Mouse (Mus musculus) stomach, postnatal 0 days (tissue): Measurements from ENCODE around the gene Ccsap.

Source experiments
- CTCF ChIP-seq: IDR thresholded peaks from 2 replicates; pipeline ENCODE4 v1.5.1; 2016; ENCODE audit warnings: antibody characterized with exemption, low read depth, mild to moderate bottlenecking, moderate library complexity
- EP300 ChIP-seq: optimal IDR thresholded peaks from 2 replicates; pipeline ENCODE3; 2016; ENCODE audit warnings: antibody characterized with exemption

DNA sequence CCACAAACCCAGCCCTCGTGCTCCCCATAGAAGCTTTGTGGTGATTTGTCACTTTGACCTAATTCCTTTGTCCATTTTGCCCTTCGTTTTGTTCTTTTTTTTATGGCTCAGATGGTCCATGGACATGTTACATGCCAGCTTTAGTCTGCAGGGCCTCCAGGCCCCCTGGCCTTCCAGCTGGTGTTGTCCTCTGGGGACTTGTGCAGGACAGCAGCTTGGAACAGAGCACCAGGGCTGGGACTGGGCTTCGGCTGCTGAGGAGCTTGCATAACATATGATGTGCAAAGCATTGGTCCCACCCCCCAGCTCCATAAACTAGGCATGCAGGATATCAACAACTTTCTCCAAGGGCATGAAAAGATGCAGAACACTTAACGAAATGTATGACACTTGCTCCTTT lies 29.8 kb upstream of the Ccsap start:
- TF ChIP-seq CTCF, result no peak
- TF ChIP-seq EP300, result no peak
